Mouse (Mus musculus): Measurements from ENCODE around the gene Mast2. TPM values are rescaled to one million over a fixed set of nuclear protein-coding genes. Genes with fewer than 3 reads are reported as not detected.

Gene Mast2
- total RNA-seq, 4 experiments from 2014 or later = 76.6 to 98.8 (median 77.1) TPM

GRCm38 (mm10) chr4:116411401-116411800, 52.6 kb downstream of the Mast2 start:
- no peak for DNase-seq (ENCODE audit: low spot score in 2 of 2)

DNA sequence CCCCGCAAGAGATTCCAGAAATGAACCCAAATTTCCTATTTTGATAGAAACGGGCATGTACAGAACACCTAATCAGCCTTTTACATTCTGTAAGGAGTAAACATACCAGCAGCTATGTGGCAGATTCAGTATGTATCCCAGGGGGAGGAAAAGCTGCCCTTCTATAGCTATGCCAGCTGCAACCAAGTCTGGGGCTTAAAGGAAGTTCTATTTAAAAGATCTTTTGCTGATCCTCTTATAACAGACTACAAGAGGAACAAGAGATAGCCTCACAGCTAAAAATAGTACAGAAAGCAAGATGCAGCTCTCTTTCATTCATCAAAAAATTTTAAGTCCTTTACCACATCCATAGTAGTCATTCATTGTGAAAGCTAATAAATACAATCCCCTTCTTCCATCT, 57.3 kb downstream of the Mast2 start:
- DNase-seq (ENCODE audit: low spot score in 2 of 2) = no peak

DNA sequence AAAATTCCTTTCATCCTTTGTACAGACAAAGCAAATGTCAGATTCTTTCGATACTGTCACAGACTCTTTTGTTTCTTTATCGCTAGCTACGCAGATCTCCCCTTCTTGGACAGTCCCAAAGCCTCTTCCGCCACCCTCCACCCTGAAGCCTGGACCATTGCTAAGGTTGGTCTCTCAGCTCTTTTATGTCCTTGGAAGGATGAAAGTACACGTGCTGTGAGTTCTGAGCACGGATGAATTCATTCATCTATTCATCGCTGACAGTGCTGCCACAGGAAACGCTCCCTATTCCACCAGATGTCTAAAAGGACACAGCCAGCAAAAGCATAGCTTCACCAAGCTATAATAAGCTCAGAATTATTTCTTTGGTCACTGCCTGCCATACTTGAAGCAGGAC, 58.0 kb downstream of the Mast2 start:
- DNase-seq (ENCODE audit: low spot score in 2 of 2) = no peak

GRCm38 (mm10) chr4:116405276-116405954, 58.6 kb downstream of the Mast2 start:
- DNase-seq (ENCODE audit: low spot score in 2 of 2) = no peak

GRCm38 (mm10) chr4:116403884-116404283, 60.1 kb downstream of the Mast2 start:
- DNase-seq (ENCODE audit: low spot score in 2 of 2) = no peak

- DNase-seq (ENCODE audit: low spot score in 2 of 2) = no peak
Observed at GRCm38 (mm10) chr4:116402708-116403107, 61.3 kb downstream of the Mast2 start.

GRCm38 (mm10) chr4:116398051-116398450, 65.9 kb downstream of the Mast2 start:
- DNase-seq (ENCODE audit: low spot score in 2 of 2) = no peak

- DNase-seq (ENCODE audit: low spot score in 2 of 2) = no peak
Observed at GRCm38 (mm10) chr4:116377973-116378667, 85.9 kb downstream of the Mast2 start.

- peak; percentile 66 to 71 for DNase-seq (ENCODE audit: low spot score in 2 of 2)
Observed at GRCm38 (mm10) chr4:116371676-116372075, 92.3 kb downstream of the Mast2 start.

DNA sequence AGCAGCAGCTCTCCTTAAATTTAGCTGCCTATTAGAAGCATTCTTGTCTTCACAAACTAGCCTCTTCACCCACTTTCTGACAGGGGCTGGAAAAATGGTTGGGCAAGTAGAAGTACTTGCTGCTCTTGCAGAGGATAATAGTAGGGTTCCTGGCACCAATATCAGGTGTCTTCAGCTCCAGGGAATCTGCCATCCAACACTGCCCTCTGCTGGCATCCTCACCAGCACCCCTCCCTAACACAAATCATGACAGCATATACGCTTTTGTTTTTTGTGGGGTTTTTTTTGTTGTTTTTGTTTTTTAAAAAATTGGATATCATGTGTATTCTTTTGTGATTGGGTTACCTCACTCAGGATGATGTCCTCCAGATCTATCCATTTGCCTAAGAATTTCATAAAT, 105.9 kb downstream of the Mast2 start:
- DNase-seq (ENCODE audit: low spot score in 2 of 2) = no peak

DNA sequence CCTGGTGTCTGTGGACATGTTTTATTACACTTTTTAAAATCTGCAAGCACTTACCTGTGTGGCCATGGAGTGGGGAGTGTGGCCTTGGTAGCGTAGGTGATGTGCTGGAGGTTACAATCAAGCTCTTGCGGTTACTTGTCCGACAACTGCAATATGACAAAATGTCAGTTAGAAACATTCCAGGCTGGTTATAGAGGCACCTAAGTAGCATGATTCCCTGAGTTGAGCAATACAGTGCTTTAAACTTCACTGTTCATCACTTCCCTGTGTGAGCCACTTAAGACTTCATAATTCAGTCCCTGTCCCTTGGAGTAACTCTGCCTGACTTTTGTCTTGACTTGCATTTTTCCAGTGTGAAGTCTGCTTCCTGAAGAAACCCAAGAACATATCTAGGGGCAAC, 111.1 kb downstream of the Mast2 start:
- DNase-seq (ENCODE audit: low spot score in 2 of 2) = no peak

GRCm38 (mm10) chr4:116352496-116352895, 111.5 kb downstream of the Mast2 start:
- no peak for DNase-seq (ENCODE audit: low spot score in 2 of 2)

DNA sequence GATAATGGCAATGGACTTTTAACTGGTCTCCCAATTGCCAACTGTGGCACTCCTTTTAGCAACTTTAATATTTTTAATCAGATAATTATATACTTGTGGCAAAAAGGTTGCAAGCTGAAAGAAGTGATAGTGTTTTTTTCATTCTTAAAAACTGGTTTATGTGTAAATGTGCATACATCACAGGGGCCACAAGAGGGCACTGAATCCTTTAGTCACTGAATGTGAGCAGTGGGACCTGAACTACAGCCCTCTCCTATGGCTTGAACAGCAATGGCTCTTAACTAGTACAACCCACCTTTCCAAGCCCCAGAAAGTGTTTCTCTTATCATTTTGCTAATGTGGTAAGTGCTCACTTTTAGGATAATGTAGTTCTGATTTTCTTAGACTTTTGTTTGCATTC, 121.9 kb downstream of the Mast2 start:
- peak in 1 of 2 experiments; percentile 15 for DNase-seq (ENCODE audit: low spot score in 2 of 2)

DNA sequence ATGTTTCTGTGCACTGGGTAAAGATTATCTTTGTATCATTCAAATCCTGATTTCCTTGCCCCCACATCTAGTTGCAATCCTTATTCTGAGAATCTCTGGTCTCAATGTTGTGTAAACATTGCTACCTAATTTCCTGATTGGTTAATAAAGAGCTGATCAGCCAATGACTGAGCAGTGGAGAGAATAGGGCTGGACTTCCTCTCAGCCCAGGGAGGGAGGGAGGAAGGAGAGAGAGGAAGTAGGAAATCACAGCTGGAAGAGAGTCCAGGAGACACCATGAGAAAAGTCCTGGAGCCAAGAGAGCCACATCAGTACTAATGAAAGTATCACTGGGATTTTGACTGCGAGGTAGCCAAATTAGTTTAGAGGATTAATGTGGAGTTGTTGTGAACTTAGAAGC, 127.7 kb downstream of the Mast2 start:
- DNase-seq (ENCODE audit: low spot score in 2 of 2) = no peak

GRCm38 (mm10) chr4:116329256-116329655, 134.7 kb downstream of the Mast2 start:
- DNase-seq (ENCODE audit: low spot score in 2 of 2) = no peak

GRCm38 (mm10) chr4:116322127-116322526, 141.9 kb downstream of the Mast2 start:
- DNase-seq (ENCODE audit: low spot score in 2 of 2) = no peak

GRCm38 (mm10) chr4:116317575-116317974, 146.4 kb downstream of the Mast2 start:
- no peak for DNase-seq (ENCODE audit: low spot score in 2 of 2)

- DNase-seq (ENCODE audit: low spot score in 2 of 2) = no peak
Observed at GRCm38 (mm10) chr4:116304551-116304950, 159.4 kb downstream of the Mast2 start.

DNA sequence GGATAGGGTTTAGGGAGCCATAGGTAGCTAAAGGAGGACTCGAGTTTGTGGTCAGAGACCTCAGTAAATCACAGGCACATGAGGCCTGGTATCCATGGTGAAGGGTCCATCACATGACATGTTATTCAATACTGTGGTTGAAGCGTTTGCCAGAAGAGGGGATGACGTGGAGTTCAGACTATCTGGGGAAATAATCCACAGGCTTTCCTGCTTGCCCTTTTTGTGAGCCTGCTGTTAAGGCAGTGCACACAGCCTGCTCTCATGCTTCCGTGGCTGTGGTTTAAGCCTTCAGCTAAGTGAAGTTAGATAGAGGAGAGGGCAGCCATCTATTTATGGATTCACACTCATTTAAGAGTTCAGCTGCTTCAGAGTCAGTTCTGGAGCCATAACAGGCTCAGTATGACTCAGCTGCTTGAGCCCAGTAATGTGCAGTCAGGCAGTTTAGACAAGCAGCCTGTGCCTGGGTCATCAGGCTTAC, 163.1 kb downstream of the Mast2 start:
- peak; percentile 36 to 42 for DNase-seq (ENCODE audit: low spot score in 2 of 2)

DNA sequence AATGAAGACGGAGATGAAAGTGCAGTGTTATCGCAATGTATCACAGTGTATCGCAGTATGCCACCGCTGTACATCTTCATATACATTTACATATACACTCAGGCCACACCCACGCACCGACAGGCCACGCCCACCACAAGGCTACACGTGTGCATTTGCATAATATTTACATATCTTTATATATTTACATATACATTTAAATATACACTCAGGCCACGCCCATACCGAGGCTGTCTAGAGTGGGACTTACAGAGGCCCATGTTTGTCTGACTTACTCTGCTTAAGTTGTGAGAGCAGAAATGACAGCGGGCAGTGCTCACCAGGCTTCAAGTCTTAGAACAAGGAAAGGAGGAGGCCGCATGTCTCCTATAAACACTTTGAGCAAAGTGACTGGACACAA, 170.7 kb downstream of the Mast2 start:
- DNase-seq (ENCODE audit: low spot score in 2 of 2) = no peak

DNA sequence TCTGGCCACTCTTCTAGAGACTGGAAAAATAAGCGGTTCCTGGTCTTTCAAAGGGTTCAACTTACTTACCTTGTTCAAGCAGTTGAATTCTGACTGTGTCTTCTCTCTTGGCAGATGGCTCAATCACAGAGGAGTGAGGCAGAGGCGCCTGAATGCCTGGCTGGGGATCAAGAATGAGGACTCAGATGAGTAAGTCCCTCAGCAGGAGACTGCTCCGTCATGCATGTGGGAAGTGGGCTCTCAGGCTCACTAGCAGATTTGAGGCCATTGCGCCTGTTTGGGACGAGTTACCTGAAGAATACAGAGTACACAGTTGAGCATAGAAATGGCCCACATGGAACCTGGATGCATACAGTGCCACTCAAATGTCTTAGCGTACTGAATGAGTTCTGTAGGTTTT, 172.4 kb downstream of the Mast2 start:
- DNase-seq (ENCODE audit: low spot score in 2 of 2) = no peak

GRCm38 (mm10) chr4:116282211-116282610, 181.8 kb downstream of the Mast2 start:
- no peak for DNase-seq (ENCODE audit: low spot score in 2 of 2)

- DNase-seq (ENCODE audit: low spot score in 2 of 2) = no peak
Observed at GRCm38 (mm10) chr4:116268220-116268619, 195.8 kb downstream of the Mast2 start.
